Mouse (Mus musculus) ES-E14 (cell line): ENCODE data around the gene Mmrn2. TPM values are rescaled to one million over a fixed set of nuclear protein-coding genes. Genes with fewer than 3 reads are reported as not detected.

Experiments
- DNase-seq: peaks from one replicate; pipeline ENCODE4 v3.0.0-alpha.2; 2013; ENCODE audit warnings: low read depth, low spot score
- H3K27ac ChIP-seq: 2 replicates; pipeline ENCODE4 v1.5.1; 2012; ENCODE audit warnings: low read depth, mild to moderate bottlenecking, low read length, moderate library complexity, mixed read lengths; ENCODE audit not compliant: poor library complexity, insufficient read depth, severe bottlenecking
- H3K36me3 ChIP-seq: 2 replicates; pipeline ENCODE4 v1.6.1; 2012; ENCODE audit warnings: mild to moderate bottlenecking, low read length, moderate library complexity, mixed read lengths; ENCODE audit not compliant: control insufficient read depth, poor library complexity, insufficient read depth, severe bottlenecking
- H3K4me1 ChIP-seq, 2 experiments: fragments of 150-350 bp in 1 of 2; sonication (generic) in 1 of 2; 2 replicates each; pipeline ENCODE4 v1.6.1; 2012; ENCODE audit warnings: low read length in 2 of 2, mild to moderate bottlenecking in 1 of 2, mixed read lengths in 1 of 2; ENCODE audit not compliant: control insufficient read depth in 2 of 2, insufficient read depth in 2 of 2, poor library complexity in 1 of 2
- H3K4me3 ChIP-seq, 2 experiments: fragments of 150-350 bp in 1 of 2; sonication (generic) in 1 of 2; 2 replicates each; pipeline ENCODE4 v1.5.1; 2012; ENCODE audit warnings: low read length in 2 of 2, low read depth in 1 of 2, mild to moderate bottlenecking in 1 of 2, mixed read lengths in 1 of 2; ENCODE audit not compliant: insufficient read depth in 1 of 2, poor library complexity in 1 of 2, severe bottlenecking in 1 of 2
- H3K9ac ChIP-seq: 2 replicates; pipeline ENCODE4 v1.6.1; 2012; ENCODE audit warnings: low read depth, mild to moderate bottlenecking, low read length, mixed read lengths; ENCODE audit not compliant: poor library complexity, insufficient read depth, severe bottlenecking
- H3K9me3 ChIP-seq: fragments of 150-350 bp; sonication (generic); 2 replicates; pipeline ENCODE4 v1.6.1; 2012; ENCODE audit warnings: low read depth, mild to moderate bottlenecking, low read length; ENCODE audit not compliant: control insufficient read depth, insufficient read depth
- CHD2 ChIP-seq: IDR thresholded peaks from 2 replicates; pipeline ENCODE4 v1.6.1; 2014; ENCODE audit warnings: mild to moderate bottlenecking, low read depth, low read length, inconsistent platforms
- HCFC1 ChIP-seq: IDR thresholded peaks from 2 replicates; pipeline ENCODE4 v1.6.1; 2012; ENCODE audit warnings: low read length, inconsistent platforms, borderline replicate concordance; ENCODE audit not compliant: insufficient read depth
- MAFK ChIP-seq: IDR thresholded peaks from 2 replicates; pipeline ENCODE4 v1.6.1; 2014; ENCODE audit warnings: mild to moderate bottlenecking, low read depth, low read length, inconsistent platforms; ENCODE audit not compliant: insufficient read depth
- ZC3H11A ChIP-seq: IDR thresholded peaks from 2 replicates; pipeline ENCODE4 v1.6.1; 2012; ENCODE audit warnings: low read depth, mild to moderate bottlenecking, inconsistent platforms, low read length, borderline replicate concordance
- ZNF384 ChIP-seq: IDR thresholded peaks from 2 replicates; pipeline ENCODE4 v1.6.1; 2012; ENCODE audit warnings: low read depth, low read length, inconsistent platforms
- in situ Hi-C, 2 experiments: fragments of 600-800 bp; cut with MboI; formaldehyde crosslinking; loops; one replicate each; pipeline ENCODE4 v1.15.1; 2025; ENCODE audit warnings: low sequenced_read_pairs in 2 of 2, inconsistent platforms in 1 of 2; ENCODE audit not compliant: unreplicated experiment in 2 of 2
- total RNA-seq: library from RNA; depleted of rRNA; stranded (reverse); fragments of 300-350 nt; gene quantifications from 2 replicates; pipeline ENCODE4 v1.2.3, GENCODE M21; 2012; rRNA removed

The Mmrn2 gene
- 17.4 and 41.2 TPM in 2 replicates for total RNA-seq

- TF ChIP-seq ZNF384 (no peak), HCFC1 (no peak), CHD2 (no peak), ZC3H11A (no peak), MAFK (no peak)
- Histone ChIP-seq H3K4me1 (peaks cover 14 to 49% of the 10 kb centered on the region in 2 experiments), H3K27ac (peak within 1 kb of the TSS; percentile 15; the same call in 1 of the 2 replicates), H3K9me3 (no peaks in the 10 kb centered on the region), H3K9ac (peak within 1 kb of the TSS; percentile 42; the same call in 1 of the 2 replicates), H3K4me3 (peak within 1 kb of the TSS; percentile 5 to 37; a peak in 3 of 4 replicates), H3K36me3 (no peaks in the 10 kb centered on the region)
- DNase-seq = no peak
- in situ Hi-C loops = no loop called here
Observed at GRCm38 (mm10) chr14:34375415-34375904, at the start of gene Mmrn2. Gene Mmrn2 (plus strand): TSS chr14:34375465.

- Histone ChIP-seq H3K4me3 (no peak overlapping the region), H3K9ac (no peak overlapping the region), H3K36me3 (peaks cover 34% of the 10 kb centered on the region), H3K9me3 (no peaks in the 10 kb centered on the region), H3K4me1 (peaks cover 2 to 6% of the 10 kb centered on the region in 2 experiments; a peak in 1 of 4 replicates), H3K27ac (no peak overlapping the region)
- TF ChIP-seq ZNF384 (no peak), ZC3H11A (no peak), HCFC1 (no peak), MAFK (no peak), CHD2 (no peak)
- DNase-seq = no peak
- in situ Hi-C loops = loop anchor here in 1 of 2 experiments (25.0 kb wide), 1 partner anchor 411 kb away; no protein-coding TSS in a partner anchor
Observed at GRCm38 (mm10) chr14:34326606-34327005, 48.7 kb upstream of the Mmrn2 start.

- Histone ChIP-seq H3K4me1 (peaks cover 2 to 6% of the 10 kb centered on the region in 2 experiments; a peak in 1 of 4 replicates), H3K27ac (no peak overlapping the region), H3K4me3 (no peak overlapping the region), H3K9ac (no peak overlapping the region), H3K36me3 (peaks cover 38% of the 10 kb centered on the region), H3K9me3 (no peaks in the 10 kb centered on the region)
- in situ Hi-C loops = loop anchor here in 1 of 2 experiments (25.0 kb wide), 1 partner anchor 410 kb away; no protein-coding TSS in a partner anchor
- DNase-seq = no peak
- TF ChIP-seq ZC3H11A (no peak), CHD2 (no peak), MAFK (no peak), HCFC1 (no peak), ZNF384 (no peak)
Observed at GRCm38 (mm10) chr14:34327618-34328017, 47.6 kb upstream of the Mmrn2 start.

- no peak for TF ChIP-seq MAFK
- no peak for TF ChIP-seq HCFC1
- no peak for TF ChIP-seq CHD2
- TF ChIP-seq ZC3H11A = no peak
- no peak for TF ChIP-seq ZNF384
- peaks cover 38% of the 10 kb centered on the region for H3K36me3 ChIP-seq
Observed at GRCm38 (mm10) chr14:34330657-34331158, 44.6 kb upstream of the Mmrn2 start.

More at GRCm38 (mm10) chr14:34330657-34331158, 44.6 kb upstream of the Mmrn2 start:
- no peak for DNase-seq
- Histone ChIP-seq H3K27ac (no peak overlapping the region), H3K9ac (no peak overlapping the region), H3K9me3 (no peaks in the 10 kb centered on the region), H3K4me1 (no peaks in the 10 kb centered on the region), H3K4me3 (no peak overlapping the region)
- in situ Hi-C loops = loop anchor here in 1 of 2 experiments (25.0 kb wide), 1 partner anchor 407 kb away; no protein-coding TSS in a partner anchor
